Mouse (Mus musculus): ENCODE measurements around the gene Rmnd1.

Gene Rmnd1

GRCm38 (mm10) chr10:4391076-4391475 is 41.1 kb downstream of the Rmnd1 start:
- DNase-seq (ENCODE audit: low spot score), result no peak

DNA sequence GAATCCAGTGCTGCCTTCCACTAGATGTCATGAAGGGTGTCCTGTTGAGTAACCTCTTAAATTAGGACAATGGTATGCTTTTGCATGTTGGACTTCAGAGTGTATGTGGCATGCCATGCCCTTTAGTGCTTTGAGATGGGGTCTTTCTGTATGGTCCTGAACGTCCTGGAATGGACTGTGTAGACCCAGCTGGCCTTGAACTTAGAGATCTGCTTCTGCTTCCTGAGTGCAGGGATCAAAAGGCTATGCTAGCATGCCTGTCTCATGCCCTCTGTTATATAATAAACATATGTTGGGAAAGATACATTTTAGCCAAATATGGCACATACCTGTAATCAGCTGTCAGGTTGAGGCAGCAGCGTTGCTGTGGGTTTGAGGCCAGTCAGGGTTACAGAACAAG is 41.6 kb downstream of the Rmnd1 start:
- DNase-seq (ENCODE audit: low spot score), result no peak

DNA sequence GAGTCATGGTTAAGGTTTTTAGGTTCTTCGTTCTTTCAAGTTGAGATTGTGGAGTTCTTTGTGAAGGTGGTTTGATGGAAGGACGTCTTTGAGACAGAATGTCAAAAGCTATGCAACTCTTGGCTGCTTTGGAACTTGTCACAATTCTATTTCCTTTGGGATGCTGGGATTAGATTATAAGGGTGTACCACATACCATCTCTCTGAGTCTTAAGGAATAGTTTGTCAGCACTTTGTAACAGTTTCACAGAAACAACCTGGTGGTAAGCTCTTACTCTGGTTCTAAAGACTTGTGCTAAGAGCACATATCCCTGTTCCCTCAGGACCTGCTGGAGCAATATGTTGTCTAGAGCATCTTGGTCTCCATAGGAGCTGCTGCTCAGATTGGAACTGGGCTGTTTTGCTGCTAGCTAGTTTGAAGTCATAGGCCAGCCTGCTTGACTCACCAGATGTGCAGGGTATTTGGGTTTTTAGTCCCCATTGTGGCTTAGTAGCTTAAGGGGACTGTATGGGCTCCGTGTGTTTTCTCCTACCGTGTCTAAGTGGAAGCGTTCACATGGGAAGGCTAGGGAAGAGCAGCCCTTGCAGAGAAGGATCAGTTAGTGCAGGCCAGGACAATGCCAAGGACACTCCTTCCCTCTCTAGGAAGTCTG is 42.6 kb downstream of the Rmnd1 start:
- no peak for DNase-seq (ENCODE audit: low spot score)

GRCm38 (mm10) chr10:4389036-4389435 is 43.2 kb downstream of the Rmnd1 start:
- no peak for DNase-seq (ENCODE audit: low spot score)

- no peak for DNase-seq (ENCODE audit: low spot score)
These were observed 43.8 kb downstream of the Rmnd1 start for GRCm38 (mm10) chr10:4388384-4388745.

GRCm38 (mm10) chr10:4387701-4388383 is 44.3 kb downstream of the Rmnd1 start, which contains the start of gene Zbtb2:
Gene Zbtb2, minus strand, starts transcription at chr10:4388108.
- peak; percentile 74 for DNase-seq (ENCODE audit: low spot score)

GRCm38 (mm10) chr10:4386609-4387591 is 45.3 kb downstream of the Rmnd1 start:
- peak; percentile 98 for DNase-seq (ENCODE audit: low spot score)

DNA sequence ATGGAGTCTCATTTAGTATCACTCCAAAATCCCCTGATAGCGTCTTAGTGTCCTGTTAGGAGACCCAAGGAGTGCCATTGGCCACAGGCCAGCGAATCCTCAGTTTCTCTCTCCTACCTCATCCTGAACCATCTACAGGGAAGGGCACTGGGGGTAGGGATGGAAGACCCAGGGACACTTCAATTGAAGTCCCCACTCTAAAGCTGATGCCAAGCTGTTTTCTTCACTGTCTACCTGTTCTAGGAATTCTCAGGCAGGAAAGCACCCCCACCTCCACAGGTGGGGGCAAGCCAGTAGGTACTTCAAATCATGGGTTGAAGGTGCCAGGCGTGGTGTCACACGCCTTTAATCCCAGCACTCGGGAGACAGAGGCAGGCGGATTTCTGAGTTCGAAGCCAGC is 47.9 kb downstream of the Rmnd1 start:
- DNase-seq (ENCODE audit: low spot score), result no peak

DNA sequence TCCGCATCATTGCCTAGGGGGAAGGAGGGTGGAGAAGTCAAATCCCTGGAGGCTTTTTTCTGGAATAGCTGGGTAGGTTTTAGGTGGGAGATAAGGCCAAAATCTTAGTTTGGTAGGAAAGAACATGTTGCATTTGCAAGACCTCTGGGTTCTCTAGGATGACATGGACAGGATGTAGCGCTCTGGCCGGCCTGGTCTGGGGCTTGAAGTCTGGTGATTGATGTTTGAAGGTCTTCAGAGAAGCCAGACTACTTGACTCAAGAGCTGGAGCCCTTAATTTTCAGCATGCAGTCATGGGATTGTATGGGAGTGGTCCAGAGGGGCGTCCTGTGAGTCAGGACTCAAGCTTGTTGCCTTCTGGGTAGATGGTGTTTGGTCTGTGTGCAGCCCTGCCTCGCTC is 51.4 kb downstream of the Rmnd1 start:
- no peak for DNase-seq (ENCODE audit: low spot score)

DNA sequence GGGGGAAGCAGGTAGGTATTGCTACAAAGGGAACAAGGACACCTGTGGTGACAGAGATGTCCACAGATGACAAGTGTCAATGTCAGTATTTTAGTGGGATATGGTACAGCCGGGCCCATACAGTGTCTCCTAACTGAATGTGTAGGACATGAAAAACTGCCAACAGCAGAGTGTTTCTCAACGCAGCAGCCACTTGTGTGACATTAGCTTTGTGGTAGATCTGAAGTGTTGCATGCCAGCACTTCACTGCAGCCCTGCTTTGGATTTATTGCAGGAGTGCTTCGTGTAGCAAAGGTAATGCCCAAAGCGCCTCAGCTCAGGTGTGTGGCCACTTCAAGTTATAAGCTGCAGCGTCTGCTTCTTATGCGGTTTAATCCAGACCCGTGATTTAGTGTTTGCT is 55.3 kb downstream of the Rmnd1 start:
- DNase-seq (ENCODE audit: low spot score), result no peak

DNA sequence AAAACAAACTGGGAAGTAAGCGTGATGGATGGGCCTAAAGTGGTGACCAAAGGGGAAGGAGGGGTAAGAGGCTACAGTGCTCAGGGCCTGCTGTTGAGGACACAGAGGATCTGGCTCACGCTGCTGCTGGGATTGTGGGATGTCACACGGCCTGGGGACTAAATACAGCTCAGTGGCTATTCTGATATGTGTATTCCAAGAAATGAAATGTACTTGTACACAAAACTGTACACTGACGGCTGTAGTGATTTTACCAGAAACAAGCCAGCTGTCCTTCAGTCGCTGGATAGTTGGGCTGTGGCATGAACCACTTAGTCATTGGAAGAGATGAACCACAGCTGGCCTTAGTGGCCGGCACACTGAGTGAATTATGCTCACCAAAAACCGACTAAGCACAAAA is 55.7 kb downstream of the Rmnd1 start:
- DNase-seq (ENCODE audit: low spot score), result no peak

- DNase-seq (ENCODE audit: low spot score), result no peak
These were observed 56.9 kb downstream of the Rmnd1 start for GRCm38 (mm10) chr10:4375267-4375666.

GRCm38 (mm10) chr10:4374734-4375133 is 57.5 kb downstream of the Rmnd1 start:
- no peak for DNase-seq (ENCODE audit: low spot score)

- no peak for DNase-seq (ENCODE audit: low spot score)
These were observed 57.9 kb downstream of the Rmnd1 start for GRCm38 (mm10) chr10:4374239-4374638.

- DNase-seq (ENCODE audit: low spot score), result no peak
These were observed 58.6 kb downstream of the Rmnd1 start for GRCm38 (mm10) chr10:4373558-4373957.

GRCm38 (mm10) chr10:4372011-4372410 is 60.2 kb downstream of the Rmnd1 start:
- DNase-seq (ENCODE audit: low spot score), result peak; percentile 73

DNA sequence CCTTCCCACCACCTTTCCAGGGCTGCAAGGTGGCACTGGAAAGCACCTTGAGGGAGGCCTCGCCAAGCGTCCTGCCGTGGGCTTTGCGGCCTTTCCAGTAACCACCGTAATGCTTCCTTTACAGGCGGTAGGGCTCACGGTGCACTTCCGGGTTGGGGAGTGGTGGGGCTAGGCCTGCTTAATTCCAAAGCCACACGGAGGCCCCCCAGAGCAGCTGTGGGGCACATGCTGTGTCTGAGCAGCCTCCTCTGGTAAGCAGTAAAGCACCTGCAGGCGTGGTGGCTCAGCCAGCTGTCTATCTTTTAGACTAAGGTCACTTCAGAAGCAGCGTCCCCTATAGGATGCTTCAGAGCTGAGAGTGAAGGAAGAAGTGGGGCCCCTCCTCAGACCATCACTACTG is 62.1 kb downstream of the Rmnd1 start:
- no peak for DNase-seq (ENCODE audit: low spot score)

DNA sequence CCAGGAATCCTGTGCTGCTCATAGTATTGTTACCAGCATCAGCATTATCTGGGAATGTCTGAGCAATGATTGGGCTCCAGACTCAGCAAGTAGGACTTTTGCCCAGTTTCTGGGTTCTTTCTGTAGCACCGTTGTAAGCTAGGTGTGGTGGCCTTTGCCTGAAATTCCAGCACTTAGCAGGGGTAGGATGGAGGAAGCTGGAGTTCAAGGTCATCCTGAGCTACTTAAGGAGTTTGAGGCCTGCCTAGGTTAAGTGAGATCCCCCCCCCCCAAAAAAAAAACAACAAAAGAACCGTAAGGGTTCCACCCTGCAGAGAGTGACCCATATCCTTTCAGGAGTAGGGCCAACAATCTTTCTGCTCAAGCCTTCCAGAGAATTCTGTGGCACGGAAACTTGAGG is 67.6 kb downstream of the Rmnd1 start:
- DNase-seq (ENCODE audit: low spot score), result no peak

- no peak for DNase-seq (ENCODE audit: low spot score)
These were observed 74.8 kb downstream of the Rmnd1 start for GRCm38 (mm10) chr10:4357435-4357834.

DNA sequence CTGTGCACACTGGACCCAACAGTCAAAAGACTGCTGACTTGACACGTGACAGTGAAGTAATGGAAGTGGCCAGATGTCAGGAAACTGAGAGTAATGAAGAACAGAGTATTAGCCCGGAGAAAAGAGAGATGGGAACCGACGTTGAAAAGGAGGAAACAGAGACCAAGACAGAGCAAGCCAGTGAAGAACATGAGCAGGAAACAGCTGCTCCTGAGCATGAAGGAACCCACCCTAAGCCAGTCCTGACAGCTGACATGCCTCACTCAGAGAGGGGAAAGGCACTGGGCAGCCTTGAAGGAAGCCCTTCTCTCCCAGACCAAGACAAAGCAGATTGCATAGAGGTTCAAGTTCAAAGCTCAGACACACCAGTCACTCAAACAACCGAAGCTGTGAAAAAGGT is 75.5 kb downstream of the Rmnd1 start:
- no peak for DNase-seq (ENCODE audit: low spot score)

GRCm38 (mm10) chr10:4355882-4356451 is 76.2 kb downstream of the Rmnd1 start:
- DNase-seq (ENCODE audit: low spot score), result no peak
